Mouse (Mus musculus): ENCODE data around the gene Lrtm2.

Lrtm2 gene

DNA sequence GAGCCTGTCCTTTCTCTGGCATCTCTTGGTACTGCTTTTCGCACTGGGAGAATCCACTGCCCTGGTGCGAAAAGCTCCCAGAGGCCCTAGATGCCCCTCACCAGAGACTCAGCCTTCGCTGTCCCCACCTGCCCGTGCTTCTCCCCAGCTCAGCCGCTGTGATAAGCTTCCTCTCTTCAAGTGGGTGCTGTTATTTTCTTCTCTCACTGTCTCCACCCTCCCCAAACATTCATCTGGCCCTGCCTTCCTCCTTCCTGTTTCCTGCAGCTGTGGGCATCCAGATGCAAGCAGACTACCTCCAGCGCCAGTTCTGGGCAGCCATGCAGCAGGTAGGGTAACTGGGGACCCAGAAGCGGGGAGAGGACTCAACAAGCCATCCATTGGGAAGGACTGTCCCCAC is 5.6 kb upstream of the Lrtm2 start:
- DNase-seq (ENCODE audit: low spot score in 2 of 2), result no peak

DNA sequence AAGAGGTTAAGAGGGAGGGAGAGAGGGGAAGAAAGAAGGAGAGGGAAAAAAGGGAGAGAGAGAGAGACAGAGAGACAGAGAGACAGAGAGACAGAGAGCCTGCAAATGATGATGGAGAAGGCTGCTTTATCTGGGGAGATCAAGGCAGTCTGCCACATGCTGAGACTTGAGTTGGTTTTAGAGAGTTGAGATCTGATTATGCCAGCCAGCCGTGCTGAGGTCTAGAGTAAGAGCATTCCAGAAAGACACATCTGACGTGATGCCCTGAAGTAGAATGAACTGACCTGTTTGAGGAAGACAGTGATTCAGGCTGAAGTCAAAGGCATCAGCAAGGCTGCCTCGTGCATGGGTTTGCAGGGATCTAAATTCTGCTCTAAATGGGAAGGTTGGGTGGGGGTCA is 3.3 kb upstream of the Lrtm2 start:
- DNase-seq (ENCODE audit: low spot score in 2 of 2), result no peak

DNA sequence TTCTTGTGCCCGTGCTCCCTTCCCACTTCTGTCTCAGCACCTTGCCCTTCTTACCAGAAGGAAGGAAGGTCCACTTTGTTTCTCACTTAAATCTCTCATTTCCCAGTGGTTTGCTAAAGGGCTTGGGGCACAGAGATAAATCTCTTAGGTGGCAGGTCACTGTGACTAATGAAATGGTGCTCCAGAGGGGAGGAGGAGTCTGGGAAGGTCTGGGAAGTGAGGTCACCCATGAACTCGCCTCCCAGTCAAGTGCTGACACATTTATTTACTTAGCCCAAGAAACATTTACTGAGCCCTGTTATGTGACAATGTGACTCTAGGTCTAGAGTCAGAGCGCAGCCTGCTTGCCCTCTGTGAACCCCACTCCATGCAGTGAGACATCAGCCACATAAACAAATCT is 2.6 kb upstream of the Lrtm2 start:
- DNase-seq (ENCODE audit: low spot score in 2 of 2), result no peak

DNA sequence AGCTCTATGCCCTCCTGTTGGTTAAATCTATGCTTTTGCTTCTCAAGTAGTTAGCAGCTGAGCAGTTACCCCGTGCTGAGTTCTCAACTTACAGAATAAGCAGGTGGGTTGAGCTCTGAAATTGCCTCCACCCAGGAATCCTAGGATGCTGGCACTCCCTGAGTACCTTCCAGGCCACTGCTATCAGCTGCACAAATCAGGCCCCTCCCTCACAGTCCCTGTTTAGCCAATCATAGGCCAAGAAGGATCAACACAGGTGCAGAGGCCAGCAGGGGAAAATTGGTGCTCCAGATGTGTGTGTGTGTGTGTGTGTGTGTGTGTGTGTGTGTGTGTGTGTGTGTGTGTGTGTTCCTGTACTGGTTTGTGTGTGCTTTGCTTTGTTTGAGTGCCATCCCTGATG is 1.5 kb upstream of the Lrtm2 start:
- no peak for DNase-seq (ENCODE audit: low spot score in 2 of 2)

DNA sequence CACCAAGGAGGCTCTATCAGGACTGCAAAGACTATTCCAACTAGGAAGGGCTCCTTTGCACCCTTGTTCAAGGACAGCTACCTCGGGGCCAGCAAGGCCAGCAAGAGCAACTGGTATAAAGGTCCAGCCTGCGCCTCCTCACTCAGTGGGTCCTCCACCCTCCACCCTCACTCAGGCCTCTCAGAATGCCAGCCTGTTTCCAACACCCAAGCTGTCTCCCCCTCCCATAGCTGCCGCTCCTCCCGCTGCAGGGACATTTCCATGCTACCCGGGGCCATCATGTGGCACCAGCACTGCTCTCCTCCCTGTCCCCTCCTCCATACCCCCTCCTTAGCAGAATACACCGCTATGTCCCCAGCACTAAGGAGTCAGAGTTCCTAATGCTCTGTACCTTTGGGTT is 630 bp downstream of the Lrtm2 start:
- peak in 1 of 2 experiments; percentile 22 for DNase-seq (ENCODE audit: low spot score in 2 of 2)

DNA sequence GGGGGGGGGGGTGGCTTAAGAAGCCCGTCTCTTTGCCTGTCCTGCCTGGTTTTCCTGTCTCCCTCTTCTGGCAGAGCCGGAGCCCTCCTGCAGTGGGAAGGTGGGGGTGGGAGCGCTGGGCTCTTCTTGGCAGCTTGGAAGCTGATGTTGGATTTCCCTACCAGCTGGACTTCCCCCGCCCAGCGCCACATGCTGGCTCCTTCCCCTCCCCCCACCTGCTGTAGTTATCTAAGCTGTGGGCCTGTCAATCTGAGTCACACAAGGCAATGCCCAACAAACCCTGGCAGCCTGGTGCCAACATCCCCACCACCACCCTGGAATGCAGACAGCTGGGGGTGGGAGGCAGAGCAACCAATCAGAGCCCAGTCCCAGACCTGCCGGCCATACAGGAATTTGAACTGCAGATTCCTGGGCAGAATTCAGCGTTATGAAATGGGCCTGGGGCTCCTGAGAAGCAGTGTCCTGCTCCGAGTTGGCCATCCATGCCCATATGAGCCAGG is 1.3 kb downstream of the Lrtm2 start:
- DNase-seq (ENCODE audit: low spot score in 2 of 2), result peak; percentile 50 to 83

DNA sequence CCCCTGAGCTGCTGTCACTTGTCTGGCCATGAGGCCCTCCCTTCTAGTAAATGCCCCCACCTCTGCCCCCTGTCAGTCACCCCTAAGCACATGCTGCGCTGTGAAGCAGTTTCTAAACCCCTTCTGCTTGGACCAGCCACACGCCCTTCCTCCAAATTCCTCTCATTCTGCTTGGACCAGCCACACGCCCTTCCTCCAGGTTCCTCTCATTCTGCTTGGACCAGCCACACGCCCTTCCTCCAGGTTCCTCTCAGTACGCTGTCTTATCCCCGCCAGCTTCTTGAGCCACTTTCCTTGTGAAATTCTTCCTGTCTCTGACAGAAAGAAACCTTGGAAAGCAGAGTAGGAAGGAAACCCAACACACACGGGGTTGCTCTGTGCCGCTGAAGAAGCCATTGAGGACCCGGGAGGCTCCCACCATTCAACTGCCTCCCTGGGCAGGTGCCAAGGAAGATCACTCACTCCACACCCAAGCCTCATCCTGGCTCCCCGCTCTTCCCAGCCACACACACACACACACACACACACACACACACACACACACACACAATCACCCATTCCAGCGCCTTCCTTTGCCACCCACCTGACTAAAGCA is 1.9 kb downstream of the Lrtm2 start:
- DNase-seq (ENCODE audit: low spot score in 2 of 2), result peak in 1 of 2 experiments; percentile 55

DNA sequence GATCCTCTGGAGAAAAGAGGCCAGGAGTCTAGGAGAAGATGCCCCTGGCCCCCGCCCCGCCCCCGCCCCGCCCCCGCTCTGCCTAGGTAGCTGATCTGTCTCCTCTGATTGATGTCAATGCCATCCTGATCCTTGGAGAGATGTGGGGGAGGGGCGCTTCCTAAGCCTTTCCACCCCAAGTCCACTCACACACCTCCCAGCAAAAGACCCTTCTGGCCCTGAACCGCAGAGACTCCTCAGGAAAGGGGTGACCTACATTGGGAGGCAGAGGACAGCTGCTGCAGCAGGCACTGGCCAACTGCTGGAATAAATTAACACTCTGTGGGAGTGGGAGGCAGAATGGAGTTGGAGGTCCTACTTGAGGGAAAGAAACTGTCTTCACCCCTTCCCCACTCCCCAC is 4.0 kb downstream of the Lrtm2 start:
- no peak for DNase-seq (ENCODE audit: low spot score in 2 of 2)

DNA sequence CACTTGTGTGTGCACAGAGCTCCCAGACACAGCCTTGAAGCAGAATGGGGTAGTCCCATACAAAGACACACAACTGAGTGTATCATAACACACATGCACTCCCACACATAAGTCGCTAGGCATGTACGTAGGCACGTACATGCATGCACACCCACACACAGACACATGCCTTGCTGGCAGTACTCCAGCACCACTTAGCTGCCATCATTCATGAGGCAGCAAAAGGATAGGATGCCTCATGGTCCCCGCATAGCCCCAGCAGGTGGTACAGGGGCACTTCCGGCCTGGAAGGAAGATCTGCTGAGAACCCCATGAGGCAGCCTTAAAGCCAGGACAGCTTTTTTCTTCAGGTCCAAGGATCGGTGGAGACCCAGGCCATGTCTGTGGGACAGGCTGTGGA is 4.6 kb downstream of the Lrtm2 start:
- DNase-seq (ENCODE audit: low spot score in 2 of 2), result no peak

DNA sequence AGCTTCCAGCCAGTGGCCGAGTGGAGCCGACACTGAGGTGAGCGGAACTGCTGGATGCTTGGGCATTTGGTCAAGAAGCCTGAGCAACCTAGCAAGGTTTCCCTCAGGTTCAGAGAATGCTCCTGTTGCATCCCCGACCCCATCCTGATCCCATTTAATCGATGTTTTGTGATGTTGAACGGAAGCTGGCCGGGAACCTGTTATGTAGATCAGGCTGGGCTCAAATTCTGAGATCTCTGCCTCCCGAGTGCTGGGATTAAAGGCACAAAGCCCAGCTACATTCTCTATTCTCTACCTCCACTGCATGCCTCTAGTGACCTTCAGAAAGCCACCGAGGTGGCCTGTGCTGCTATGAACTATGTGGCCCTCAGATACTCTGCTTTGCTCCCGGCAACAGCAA is 5.8 kb downstream of the Lrtm2 start:
- no peak for DNase-seq (ENCODE audit: low spot score in 2 of 2)

DNA sequence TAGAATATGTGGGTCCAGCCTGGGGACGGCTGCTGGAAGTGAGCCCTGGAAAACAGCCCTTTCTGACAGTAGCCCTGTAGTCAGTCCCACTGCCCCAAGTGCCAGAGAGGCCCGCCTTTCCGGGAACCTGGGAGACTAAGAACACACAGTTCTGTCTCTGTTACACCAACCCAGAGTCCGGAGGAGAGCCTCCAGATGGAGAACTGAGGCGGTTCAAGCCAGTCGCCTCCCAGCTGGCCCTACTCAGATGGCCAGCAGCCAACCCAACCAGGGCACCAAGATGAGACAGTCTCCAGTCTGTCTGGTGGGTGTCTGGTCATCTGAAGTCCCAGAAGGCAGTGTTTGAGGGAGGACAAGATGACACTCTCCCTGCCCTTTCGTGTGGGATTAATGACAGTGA is 8.8 kb downstream of the Lrtm2 start:
- peak in 1 of 2 experiments; percentile 58 for DNase-seq (ENCODE audit: low spot score in 2 of 2)

DNA sequence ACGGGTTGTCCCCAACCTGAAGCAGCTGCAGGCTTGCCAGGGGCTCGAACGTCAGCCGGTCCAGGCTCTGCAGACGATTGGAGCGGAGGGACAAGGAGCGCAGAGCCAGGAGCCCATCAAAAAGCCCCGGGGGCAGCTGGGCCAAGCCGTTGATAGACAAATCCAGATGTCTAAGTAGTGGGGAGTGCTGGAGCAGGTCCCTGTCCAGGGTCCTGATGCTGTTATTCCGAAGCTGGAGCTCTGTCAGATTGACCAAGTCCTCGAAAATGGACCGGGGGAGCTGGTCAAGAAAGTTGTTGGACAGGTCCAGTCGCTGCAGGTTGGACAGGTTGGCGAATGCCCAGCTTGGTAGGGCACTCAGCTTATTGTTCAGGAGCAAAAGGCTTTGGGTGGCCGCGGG is 10.1 kb downstream of the Lrtm2 start:
- no peak for DNase-seq (ENCODE audit: low spot score in 2 of 2)

DNA sequence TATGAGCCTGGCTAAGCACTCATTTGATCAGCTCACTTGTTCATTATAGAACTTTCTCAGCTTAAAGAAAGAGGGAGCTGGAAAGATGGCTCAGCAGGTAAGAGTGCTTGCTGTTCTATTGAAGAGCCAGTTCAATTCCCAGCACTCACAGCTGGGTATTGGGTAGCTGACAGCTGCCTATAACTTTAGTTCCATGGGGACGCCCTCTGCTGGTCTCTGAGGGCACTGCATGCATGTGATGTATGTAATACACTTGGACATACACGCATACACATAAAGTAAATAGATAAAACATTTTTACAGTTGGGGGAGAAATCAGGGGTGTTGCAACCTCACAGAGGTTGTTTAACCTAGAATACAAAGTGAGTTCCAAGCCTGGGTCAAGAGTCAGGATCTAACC is 11.2 kb downstream of the Lrtm2 start:
- peak in 1 of 2 experiments; percentile 26 for DNase-seq (ENCODE audit: low spot score in 2 of 2)

DNA sequence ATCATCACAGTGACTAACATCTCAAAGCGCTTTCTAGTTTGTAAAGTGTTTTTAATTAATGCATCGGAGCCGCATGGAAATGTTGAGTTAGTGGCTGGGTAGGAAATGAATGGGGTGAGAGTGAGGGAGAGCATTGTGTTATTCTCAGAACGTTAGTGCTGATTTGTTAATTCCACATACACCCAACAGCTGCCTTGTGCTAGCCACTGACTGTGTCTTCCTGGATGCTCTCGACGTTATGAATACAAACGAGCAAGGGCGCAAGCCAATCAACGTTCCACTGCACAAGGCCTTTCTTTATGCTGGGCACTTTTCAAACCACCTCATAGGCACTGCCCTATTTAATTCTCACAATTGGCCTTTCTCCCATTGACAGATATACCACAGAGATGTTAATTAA is 11.8 kb downstream of the Lrtm2 start:
- DNase-seq (ENCODE audit: low spot score in 2 of 2), result no peak

DNA sequence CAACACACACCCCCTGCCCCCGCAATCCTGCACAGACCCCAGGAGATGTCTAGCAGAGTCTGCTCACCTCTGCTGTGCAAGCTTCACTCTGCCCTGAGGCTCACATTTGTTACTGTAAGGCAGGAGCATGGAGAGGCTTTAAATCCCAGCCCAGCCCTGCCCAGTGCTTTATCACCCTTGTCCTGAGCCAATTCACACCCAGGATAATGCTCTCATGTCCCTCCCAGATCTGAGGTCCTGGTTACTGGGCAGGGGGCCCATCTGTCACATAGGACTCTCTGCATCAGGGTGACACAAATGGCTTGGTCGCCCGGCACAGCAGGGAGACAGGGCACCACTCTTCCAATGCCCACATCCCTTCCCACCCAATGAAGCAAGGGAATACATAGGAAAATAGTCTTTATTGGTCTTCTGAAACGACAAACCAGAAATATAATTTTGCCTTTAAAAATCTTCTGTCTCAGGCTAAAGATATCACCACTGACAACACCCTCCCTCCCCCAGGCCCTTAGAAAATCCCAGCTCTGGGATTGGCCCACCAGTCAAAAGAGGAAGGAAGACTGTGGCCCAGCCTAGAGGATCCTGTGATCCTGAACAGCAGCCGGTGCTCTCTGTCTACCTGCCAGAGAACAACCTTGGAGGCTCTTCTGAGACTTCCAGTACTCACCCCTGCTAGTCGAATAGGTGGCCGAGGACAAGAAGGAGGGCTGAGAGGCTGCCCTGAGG is 15.7 kb downstream of the Lrtm2 start:
- DNase-seq (ENCODE audit: low spot score in 2 of 2), result peak in 1 of 2 experiments; percentile 26

DNA sequence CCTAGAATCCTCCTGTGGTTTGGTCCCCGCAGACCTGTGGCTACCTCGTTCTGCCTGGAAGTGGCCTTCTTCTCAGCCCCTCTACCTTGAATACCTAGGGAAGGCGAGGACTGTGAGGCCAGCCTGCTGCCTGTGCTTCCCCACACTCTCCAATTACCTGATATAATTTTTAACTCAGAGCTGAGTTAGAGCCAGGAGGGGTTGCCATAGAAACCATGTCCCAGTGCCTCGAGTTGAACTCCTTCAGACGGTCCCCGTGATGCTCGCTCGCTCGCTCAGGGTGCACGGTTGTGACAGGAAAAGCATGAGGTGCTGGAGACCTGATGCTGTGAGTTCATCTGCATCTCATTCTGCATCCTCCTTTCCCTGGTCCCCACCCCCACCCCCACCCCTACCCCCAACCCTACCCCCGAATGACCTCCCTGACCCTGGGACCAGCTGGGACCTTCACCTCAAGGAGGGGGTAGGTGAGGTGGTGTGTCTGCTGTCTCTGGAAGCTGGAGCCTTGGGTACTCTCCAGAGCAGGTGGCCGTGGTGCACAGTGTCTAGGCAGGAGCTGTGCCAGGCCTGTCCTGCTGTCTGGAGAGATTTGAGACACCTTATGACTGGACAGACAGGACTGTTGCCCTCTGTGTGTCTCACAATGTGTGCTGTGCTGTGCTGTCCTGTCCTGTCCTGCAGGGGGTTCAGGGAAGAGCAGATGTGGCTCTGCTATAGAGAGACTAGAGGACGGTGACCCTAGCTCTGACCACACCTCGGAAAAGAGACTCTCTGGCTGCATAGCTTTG is 16.8 kb downstream of the Lrtm2 start:
- no peak for DNase-seq (ENCODE audit: low spot score in 2 of 2)

DNA sequence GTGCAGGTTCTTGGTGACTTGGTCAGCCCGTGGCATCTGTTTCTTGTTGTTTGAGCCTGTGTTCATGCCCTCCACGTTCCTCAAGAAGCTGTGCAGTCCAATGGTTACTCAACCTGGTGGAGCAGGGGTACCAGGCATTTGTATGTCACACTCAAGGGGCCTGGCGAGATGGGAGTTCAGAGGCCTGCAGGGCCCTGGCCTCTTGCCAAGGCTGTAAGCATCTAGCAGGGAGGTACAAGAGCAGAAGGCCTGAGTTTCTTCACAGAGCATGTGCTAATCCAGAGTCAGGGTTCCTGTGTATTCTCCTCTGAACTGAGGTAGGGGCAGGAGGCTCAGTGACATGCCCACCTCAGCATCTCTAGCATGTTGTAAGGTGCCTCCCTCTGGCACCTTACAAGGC is 17.5 kb downstream of the Lrtm2 start:
- no peak for DNase-seq (ENCODE audit: low spot score in 2 of 2)

DNA sequence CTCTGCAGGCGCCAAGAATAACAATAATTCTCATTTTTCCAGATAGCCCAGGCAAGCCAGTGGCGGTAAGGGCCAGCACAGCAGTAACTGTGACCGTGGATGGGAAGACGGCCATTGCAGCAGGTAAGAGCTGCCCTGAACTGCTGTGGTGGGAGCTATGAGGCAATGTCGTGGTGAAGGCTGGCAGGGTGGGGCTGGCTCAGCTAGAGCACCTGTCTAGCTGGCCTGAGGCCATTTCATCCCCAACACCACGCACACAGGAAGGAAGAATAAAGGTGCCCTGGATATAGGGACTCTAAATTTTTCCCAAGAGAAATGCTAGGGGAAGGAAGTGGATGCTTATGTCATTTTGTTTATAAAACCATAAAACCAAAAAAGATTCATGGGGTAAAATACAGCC is 18.2 kb downstream of the Lrtm2 start:
- no peak for DNase-seq (ENCODE audit: low spot score in 2 of 2)

DNA sequence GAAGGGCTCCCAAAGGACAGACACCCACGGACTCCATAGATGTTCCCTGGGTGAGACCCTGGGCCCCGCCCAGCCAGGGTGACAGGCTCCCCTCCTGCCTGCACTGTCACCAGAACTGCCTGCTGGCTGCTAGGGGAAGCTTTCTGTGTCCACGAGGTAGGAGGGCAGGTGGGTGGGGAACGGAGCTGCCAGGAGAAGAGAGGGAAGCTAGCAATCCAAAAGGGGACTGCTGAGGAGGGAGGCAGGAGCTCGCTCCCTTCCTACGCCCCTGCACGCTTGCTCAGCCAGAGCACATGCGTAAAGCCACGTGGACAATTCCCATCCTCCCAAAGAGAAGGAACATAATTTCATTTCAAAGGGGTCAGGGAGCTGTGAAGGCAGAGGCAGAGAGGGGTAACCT is 20.4 kb downstream of the Lrtm2 start:
- no peak for DNase-seq (ENCODE audit: low spot score in 2 of 2)

DNA sequence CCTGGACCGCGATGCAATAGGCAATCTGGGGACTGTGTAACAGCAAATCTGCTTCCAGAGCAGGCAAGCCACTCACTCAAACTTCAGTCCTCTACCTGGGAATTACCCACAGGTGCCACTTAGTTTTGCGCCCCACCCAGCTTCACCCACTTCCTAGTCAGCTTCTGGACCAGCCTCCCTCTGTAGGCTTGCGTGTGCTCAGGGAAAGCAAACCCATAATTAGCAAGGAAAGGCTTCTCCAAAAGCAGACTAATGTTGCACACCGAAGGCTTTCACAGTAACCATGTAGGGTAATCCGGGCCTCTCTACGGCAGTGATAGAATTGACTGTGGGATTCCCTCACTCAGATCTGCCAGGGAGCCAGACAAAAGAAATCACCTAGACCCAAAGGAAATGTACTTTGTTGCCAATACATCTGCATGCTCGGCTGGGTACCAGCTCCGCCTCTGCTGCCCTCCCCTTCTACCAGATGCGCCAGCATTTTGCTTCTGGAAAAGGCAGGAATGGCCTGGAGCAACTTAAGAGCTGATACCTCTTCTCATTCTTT is 22.6 kb downstream of the Lrtm2 start:
- DNase-seq (ENCODE audit: low spot score in 2 of 2), result no peak

DNA sequence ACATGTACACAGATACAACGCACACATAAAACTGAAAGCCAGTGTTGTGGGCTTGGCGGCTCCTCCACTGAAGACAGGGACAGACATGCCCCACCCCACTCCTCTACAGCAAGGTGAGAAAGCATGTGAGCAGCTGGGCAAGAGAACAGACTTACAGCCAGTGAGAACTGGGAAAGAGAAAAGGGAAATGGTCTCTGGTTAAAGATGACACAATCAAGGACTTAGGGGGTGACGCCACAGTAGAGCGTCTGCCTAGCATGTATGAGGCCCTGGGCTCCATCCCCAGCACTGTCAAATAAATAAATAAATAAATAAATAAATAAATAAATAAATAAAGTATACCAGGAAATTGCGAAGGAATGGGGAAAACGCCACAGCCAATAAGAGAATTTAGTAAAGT is 27.2 kb downstream of the Lrtm2 start:
- no peak for DNase-seq (ENCODE audit: low spot score in 2 of 2)

DNA sequence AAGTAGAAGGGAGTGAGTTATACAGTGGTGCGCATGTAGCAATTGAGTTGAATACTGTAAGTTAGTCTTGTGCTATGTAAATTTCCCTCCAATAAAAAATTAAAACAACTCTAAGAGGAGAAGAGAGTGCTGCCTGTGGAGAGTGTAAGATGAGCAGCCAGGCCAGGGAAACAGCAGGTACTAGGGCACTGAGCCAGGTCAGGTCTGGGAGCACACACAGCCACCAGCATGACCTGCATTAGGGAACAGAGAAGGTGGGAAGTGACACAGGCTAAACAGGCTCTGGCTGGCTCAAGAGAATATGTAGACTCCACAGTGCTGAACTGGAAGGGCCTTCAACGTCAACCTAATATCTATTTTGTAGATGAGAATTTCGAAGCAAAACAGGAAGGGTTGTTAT is 29.3 kb downstream of the Lrtm2 start:
- no peak for DNase-seq (ENCODE audit: low spot score in 2 of 2)

DNA sequence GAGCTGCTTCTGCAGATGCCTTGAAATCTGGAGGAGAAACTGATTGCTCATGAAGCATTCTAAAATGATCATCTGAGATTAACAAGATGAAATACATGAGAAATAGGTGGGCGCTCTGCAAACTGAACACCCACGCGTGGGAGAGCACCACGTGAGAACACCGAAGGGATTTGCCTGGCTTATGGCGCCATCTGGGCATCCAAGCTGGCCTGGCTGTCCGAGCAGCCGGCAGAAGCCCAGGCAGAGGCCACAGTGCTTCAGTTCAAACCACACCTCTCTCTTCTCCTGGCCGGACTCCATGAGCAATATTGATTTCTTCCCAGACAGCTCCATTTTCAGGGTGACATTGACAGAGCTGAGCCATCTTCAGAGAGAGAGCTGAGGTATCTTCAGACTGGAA is 49.8 kb downstream of the Lrtm2 start:
- peak in 1 of 2 experiments; percentile 47 for DNase-seq (ENCODE audit: low spot score in 2 of 2)

Measured in cerebellum, postnatal 4 days (tissue).